Mouse (Mus musculus) heart, postnatal 0 days (tissue): Measurements from ENCODE around the gene Dclre1b.

Source experiments
- CTCF ChIP-seq: IDR thresholded peaks from 2 replicates; pipeline ENCODE4 v1.5.1; 2016; ENCODE audit warnings: antibody characterized with exemption, control low read depth, low read depth
- EP300 ChIP-seq: IDR thresholded peaks from 2 replicates; pipeline ENCODE4 v1.6.1; 2016; ENCODE audit warnings: antibody characterized with exemption, low read depth

DNA sequence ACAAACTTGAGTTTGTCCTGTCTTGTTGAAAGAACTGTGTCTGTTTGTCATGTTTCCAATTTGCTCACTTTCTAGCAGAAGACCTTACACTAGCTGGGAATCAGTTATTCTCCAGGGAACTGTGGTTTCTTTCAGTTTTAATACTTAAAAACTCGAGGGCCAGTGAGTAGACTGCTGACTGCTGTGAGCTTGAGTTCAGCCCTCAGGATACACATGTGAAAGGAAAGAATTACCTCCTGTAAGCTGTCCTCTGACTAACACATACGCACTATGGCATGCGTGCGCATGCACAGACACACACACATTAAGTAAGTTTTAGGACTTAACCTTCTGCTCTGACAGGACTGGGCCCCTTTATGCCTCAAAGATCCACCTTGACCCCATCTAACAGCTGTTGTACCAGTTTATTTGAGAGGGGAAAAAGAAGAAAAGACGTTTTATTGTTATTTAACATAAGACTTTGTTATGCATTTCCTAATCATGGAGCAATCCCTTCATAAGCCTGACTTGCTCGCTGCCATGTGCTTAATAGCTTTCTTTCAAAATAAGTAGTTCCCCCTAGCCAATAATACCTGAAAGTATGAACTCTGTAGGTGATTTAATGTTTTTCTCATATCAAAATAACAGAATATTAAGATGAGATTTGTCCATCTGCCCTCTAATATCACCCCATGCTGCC is 26.2 kb upstream of the Dclre1b start:
- no peak for TF ChIP-seq CTCF
- no peak for TF ChIP-seq EP300
